Comparison of ENCODE assay signal across 28 mouse cellular contexts in the genomic region with DNA sequence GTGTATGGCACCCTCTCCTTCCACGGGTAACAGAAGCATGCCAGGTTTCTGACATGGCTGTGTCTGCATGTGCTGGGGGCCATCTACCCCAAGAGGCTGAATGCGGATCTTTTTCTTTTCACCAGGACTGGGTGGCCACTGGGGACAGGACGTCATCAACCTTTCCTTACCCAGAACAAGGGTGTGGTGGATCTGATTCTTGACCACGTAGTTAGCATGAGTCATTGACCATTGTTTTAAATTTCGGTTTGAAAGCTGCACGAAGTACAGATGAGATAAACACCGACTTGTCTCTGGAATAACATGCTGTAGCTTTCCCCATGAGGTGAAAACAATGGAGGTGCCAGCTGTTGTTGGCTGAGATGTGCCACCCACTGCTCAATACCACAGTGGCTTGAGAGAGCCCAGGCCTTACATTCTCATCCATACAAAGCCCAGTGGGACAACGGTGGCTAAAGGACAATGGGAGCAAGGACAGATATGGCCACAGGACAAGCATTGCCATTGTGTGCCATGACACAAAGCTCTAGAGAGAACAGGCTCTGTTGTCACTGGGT.
DNase-seq lines count a peak whose midpoint lies in the region; ATAC-seq and TF ChIP-seq lines count a peak whose summit lies in the region.
"Had no signal": no experiment of that assay in that cellular context is flagged by ENCODE, and none has a peak within 500 bp of the region (broad histone marks: within the 10 kb centered on the region; RNA-seq: fewer than 3 reads in every experiment).

No protein-coding gene starts in this region.

- H3K9me3 ChIP-seq in heart, embryonic 10.5 days: no peaks in the 10 kb centered on the region
- no peaks in the 10 kb centered on the region for H3K9me3 ChIP-seq in heart, postnatal 0 days (replicated peaks; ENCODE audit: control insufficient read depth, low read length)
- H3K9me3 ChIP-seq: forebrain, embryonic 13.5 days; hindbrain, embryonic 10.5 days; hindbrain, embryonic 15.5 days; limb, embryonic 13.5 days; neural tube, embryonic 12.5 days had no signal

- peak overlapping the region; percentile 87 for H3K27ac ChIP-seq in heart, adult 2 months
- H3K27ac ChIP-seq in heart, embryonic 10.5 days: no peak overlapping the region
- H3K27ac ChIP-seq in heart, postnatal 0 days (ENCODE audit: low read depth): peak overlapping the region; percentile 46
- H3K27ac ChIP-seq: forebrain, embryonic 13.5 days; hindbrain, embryonic 10.5 days; hindbrain, embryonic 15.5 days; limb, embryonic 13.5 days; neural tube, embryonic 12.5 days had no signal

- no peak overlapping the region for H3K4me3 ChIP-seq in heart, adult 2 months
- H3K4me3 ChIP-seq in heart, embryonic 10.5 days: no peak overlapping the region
- no peak overlapping the region for H3K4me3 ChIP-seq in C2C12 (ENCODE audit: insufficient read depth, poor library complexity, severe bottlenecking)
- no peak overlapping the region for H3K4me3 ChIP-seq in heart, postnatal 0 days (ENCODE audit: low read depth, low read length)
- H3K4me3 ChIP-seq: forebrain, embryonic 13.5 days; hindbrain, embryonic 10.5 days; hindbrain, embryonic 15.5 days; limb, embryonic 13.5 days; neural tube, embryonic 12.5 days had no signal

- H3K36me3 ChIP-seq in heart, adult 2 months (ENCODE audit: control insufficient read depth, insufficient read depth, low read length): peaks cover 2% of the 10 kb centered on the region; the same call in 1 of the 2 replicates
- H3K36me3 ChIP-seq in heart, embryonic 10.5 days: no peaks in the 10 kb centered on the region
- H3K36me3 ChIP-seq in C2C12 (ENCODE audit: control insufficient read depth, insufficient read depth): no peaks in the 10 kb centered on the region
- no peaks in the 10 kb centered on the region for H3K36me3 ChIP-seq in heart, postnatal 0 days (replicated peaks; ENCODE audit: control insufficient read depth, insufficient read depth, low read length)
- H3K36me3 ChIP-seq: G1E; hindbrain, embryonic 10.5 days; hindbrain, embryonic 15.5 days; limb, embryonic 13.5 days; neural tube, embryonic 12.5 days had no signal

- no peak overlapping the region for H3ac ChIP-seq in C2C12 (ENCODE audit: control insufficient read depth, insufficient read length, low read depth)

- no peaks in the 10 kb centered on the region for H3K27me3 ChIP-seq in heart, adult 2 months (ENCODE audit: control insufficient read depth, insufficient read depth, low read length)
- no peaks in the 10 kb centered on the region for H3K27me3 ChIP-seq in heart, embryonic 10.5 days (ENCODE audit: insufficient read depth, poor library complexity, severe bottlenecking)
- H3K27me3 ChIP-seq in C2C12 (ENCODE audit: control insufficient read depth, insufficient read depth, insufficient read length): no peaks in the 10 kb centered on the region
- no peaks in the 10 kb centered on the region for H3K27me3 ChIP-seq in heart, postnatal 0 days (ENCODE audit: control insufficient read depth, insufficient read depth, low read length)
- H3K27me3 ChIP-seq: forebrain, embryonic 13.5 days; hindbrain, embryonic 15.5 days; limb, embryonic 13.5 days; neural tube, embryonic 12.5 days had no signal

- H3K79me2 ChIP-seq in heart, adult 2 months (replicated peaks; ENCODE audit: control insufficient read depth, insufficient read depth, low read length): no peaks in the 10 kb centered on the region
- H3K79me2 ChIP-seq in C2C12 (ENCODE audit: control insufficient read depth, insufficient read depth): no peaks in the 10 kb centered on the region

- TF ChIP-seq EP300 in heart, adult 2 months (IDR thresholded peaks at IDR 0.05; ENCODE audit: insufficient read depth, low read depth, low read length): 0 out of 2 replicates have a peak, but pooled peaks have one; percentile 25
- TF ChIP-seq EP300 in heart, postnatal 0 days (IDR thresholded peaks at IDR 0.05; ENCODE audit: low read depth): no peak

- peaks cover 5% of the 10 kb centered on the region for H3K79me3 ChIP-seq in C2C12 (ENCODE audit: low read depth)

- WGBS in heart, adult 2 months: 48% methylated on average over 8 of the region's 8 CpGs
- 73% methylated on average over 8 of the region's 8 CpGs for WGBS in heart, embryonic 10.5 days
- 61% methylated on average over 8 of the region's 8 CpGs for WGBS in heart, postnatal 0 days

- TF ChIP-seq POLR2A in heart, adult 2 months (IDR thresholded peaks at IDR 0.05; ENCODE audit: insufficient read depth, low read depth, low read length): no peak

- peaks cover 11% of the 10 kb centered on the region for H3K4me1 ChIP-seq in heart, adult 2 months (ENCODE audit: control insufficient read depth, insufficient read depth, low read length)
- H3K4me1 ChIP-seq in heart, embryonic 10.5 days: peaks cover 9% of the 10 kb centered on the region
- H3K4me1 ChIP-seq in heart, postnatal 0 days (ENCODE audit: control insufficient read depth, insufficient read depth): peaks cover 7% of the 10 kb centered on the region; the same call in 1 of the 2 replicates
- H3K4me1 ChIP-seq: hindbrain, embryonic 10.5 days; hindbrain, embryonic 15.5 days; limb, embryonic 13.5 days; neural tube, embryonic 12.5 days had no signal

- intact Hi-C loops in heart, adult 2 months (cut with DNase I): loop anchor here (5.0 kb wide), 3 partner anchors 107 to 512 kb away; no protein-coding TSS in a partner anchor

- peak; percentile 53 for ATAC-seq in heart, postnatal 0 days (ENCODE audit: insufficient read depth, low read depth)
- ATAC-seq: forebrain, embryonic 13.5 days; inflammation-experienced regulatory T-cells, adult 6 months; midbrain, embryonic 16.5 days had no signal

- 0 out of 2 replicates have a peak overlapping the region, but pooled peaks have one; percentile 26 for H3K9ac ChIP-seq in heart, adult 2 months (ENCODE audit: low read depth, low read length)
- no peak overlapping the region for H3K9ac ChIP-seq in heart, postnatal 0 days (replicated peaks; ENCODE audit: low read depth, low read length)
- H3K9ac ChIP-seq: forebrain, embryonic 13.5 days; hindbrain, embryonic 15.5 days; limb, embryonic 13.5 days; neural tube, embryonic 12.5 days had no signal

- H3K4me2 ChIP-seq in heart, postnatal 0 days (ENCODE audit: low read depth, low read length): no peak overlapping the region
- H3K4me2 ChIP-seq: forebrain, embryonic 13.5 days; hindbrain, embryonic 15.5 days; limb, embryonic 13.5 days; liver, embryonic 11.5 days; midbrain, embryonic 11.5 days; neural tube, embryonic 12.5 days had no signal

- peak; percentile 49 for TF ChIP-seq CTCF in heart, adult 2 months (IDR thresholded peaks at IDR 0.05)
- TF ChIP-seq CTCF in C2C12 (IDR thresholded peaks at IDR 0.05; ENCODE audit: control insufficient read depth, insufficient read depth, insufficient read length): no peak
- TF ChIP-seq CTCF in heart, postnatal 0 days (IDR thresholded peaks at IDR 0.05; ENCODE audit: low read depth): no peak

- peak; percentile 52 to 57 for DNase-seq in heart, adult 2 months
- DNase-seq in heart, embryonic 10.5 days (ENCODE audit: low spot score): no peak
- peak; percentile 43 for DNase-seq in heart, postnatal 0 days (ENCODE audit: low spot score)
- DNase-seq in skeletal muscle tissue, adult 2 months (ENCODE audit: low read depth, low spot score): peak; percentile 33
- DNase-seq in left cerebral cortex, adult 8-10 months (ENCODE audit: low spot score in 2 of 2): no peak
- no peak for DNase-seq in ovary, postnatal 36 days (ENCODE audit: low spot score)
- DNase-seq: adrenal gland, adult 8-10 months; cerebellum, adult 8-10 months; cerebellum, postnatal 36 days; gastrocnemius, postnatal 36 days; kidney, adult 11 months; kidney, postnatal 14 days; lung, adult 18-20 months; lung, postnatal 10 days; right cerebral cortex, postnatal 4 days; thymus, adult 2 months; thymus, postnatal 4 days had no signal

TF ChIP-seq in C2C12, 6 proteins besides CTCF, POLR2A, EP300 and RAD21:
- TF ChIP-seq FOSL1 (IDR thresholded peaks at IDR 0.05; ENCODE audit: insufficient read depth, low read length, poor library complexity, severe bottlenecking) (peak; percentile 36), MAX (IDR thresholded peaks at IDR 0.05) (peak; percentile 72), MYOG (IDR thresholded peaks at IDR 0.05; ENCODE audit: control insufficient read depth, extremely low read depth, insufficient read length) (no peak), MYOD1 (IDR thresholded peaks at IDR 0.05; ENCODE audit: control insufficient read depth, insufficient read length, low read depth) (peak; percentile 87)
TF ChIP-seq in C2C12: peak in this region for 3.

Comparison
In these comparisons a context has a peak if more than half of its experiments do, and no peak if none do; other contexts are left out.
1. DNase-seq: peak in heart, adult 2 months (2 of 2), heart, postnatal 0 days (single experiment) and skeletal muscle tissue, adult 2 months (single experiment); none in heart, embryonic 10.5 days (single experiment), left cerebral cortex, adult 8-10 months (0 of 2) and ovary, postnatal 36 days (single experiment).